Mouse (Mus musculus) limb, embryonic 13.5 days (tissue): ENCODE results near the gene 1700034J05Rik. TPM values are rescaled to one million over a fixed set of nuclear protein-coding genes. Genes with fewer than 3 reads are reported as not detected.

Experiments used
- ATAC-seq: fragments of 200-750 bp; cut with Nextera tagmentation; 2 replicates; pipeline ENCODE4 v1.8.0; 2017; ENCODE audit warnings: low read depth, moderate number of reproducible peaks, moderate TSS enrichment; ENCODE audit not compliant: low FRiP score
- H3K27ac ChIP-seq: fragments of 300-500 bp; sonication (generic); 2 replicates; pipeline ENCODE4 v1.5.1; 2015; ENCODE audit warnings: inconsistent platforms, mild to moderate bottlenecking, moderate library complexity
- H3K27me3 ChIP-seq: fragments of 300-500 bp; sonication (generic); 2 replicates; pipeline ENCODE4 v1.6.1; 2015; ENCODE audit warnings: mild to moderate bottlenecking, inconsistent platforms
- H3K36me3 ChIP-seq: fragments of 300-500 bp; sonication (generic); 2 replicates; pipeline ENCODE4 v1.6.1; 2015; ENCODE audit warnings: inconsistent platforms, mild to moderate bottlenecking, moderate library complexity
- H3K4me1 ChIP-seq: fragments of 300-500 bp; sonication (generic); 2 replicates; pipeline ENCODE4 v1.6.1; 2015; ENCODE audit warnings: inconsistent platforms
- H3K4me2 ChIP-seq: fragments of 300-500 bp; sonication (generic); replicated peaks from 2 replicates; pipeline ENCODE4 v1.6.1; 2015; ENCODE audit warnings: inconsistent platforms, mild to moderate bottlenecking, moderate library complexity
- H3K4me3 ChIP-seq: fragments of 300-500 bp; sonication (generic); 2 replicates; pipeline ENCODE4 v1.5.1; 2015; ENCODE audit warnings: moderate library complexity, mild to moderate bottlenecking, inconsistent platforms
- H3K9ac ChIP-seq: fragments of 300-500 bp; sonication (generic); 2 replicates; pipeline ENCODE4 v1.6.1; 2015; ENCODE audit warnings: mild to moderate bottlenecking, inconsistent platforms
- H3K9me3 ChIP-seq: fragments of 300-500 bp; sonication (generic); 2 replicates; pipeline ENCODE4 v1.6.1; 2016; ENCODE audit warnings: inconsistent platforms
- WGBS: fragments of 180-500 bp; shearing (Covaris S2); methylation state at CpG from one replicate; pipeline ENCODE4 v1.1.7; 2015; 5-methylcytosine and 5-hydroxymethylcytosine counted together
- polyA plus RNA-seq: library from polyadenylated mRNA; unstranded; fragments of >200 nt; fragmentation: Nextera tagmentation; extraction: Ambion mirVana; gene quantifications from 2 replicates; pipeline ENCODE4 v1.2.1, GENCODE M21; 2015

1700034J05Rik gene
- polyA plus RNA-seq, 1 experiment from 2014 or later, result 0.18 TPM

DNA sequence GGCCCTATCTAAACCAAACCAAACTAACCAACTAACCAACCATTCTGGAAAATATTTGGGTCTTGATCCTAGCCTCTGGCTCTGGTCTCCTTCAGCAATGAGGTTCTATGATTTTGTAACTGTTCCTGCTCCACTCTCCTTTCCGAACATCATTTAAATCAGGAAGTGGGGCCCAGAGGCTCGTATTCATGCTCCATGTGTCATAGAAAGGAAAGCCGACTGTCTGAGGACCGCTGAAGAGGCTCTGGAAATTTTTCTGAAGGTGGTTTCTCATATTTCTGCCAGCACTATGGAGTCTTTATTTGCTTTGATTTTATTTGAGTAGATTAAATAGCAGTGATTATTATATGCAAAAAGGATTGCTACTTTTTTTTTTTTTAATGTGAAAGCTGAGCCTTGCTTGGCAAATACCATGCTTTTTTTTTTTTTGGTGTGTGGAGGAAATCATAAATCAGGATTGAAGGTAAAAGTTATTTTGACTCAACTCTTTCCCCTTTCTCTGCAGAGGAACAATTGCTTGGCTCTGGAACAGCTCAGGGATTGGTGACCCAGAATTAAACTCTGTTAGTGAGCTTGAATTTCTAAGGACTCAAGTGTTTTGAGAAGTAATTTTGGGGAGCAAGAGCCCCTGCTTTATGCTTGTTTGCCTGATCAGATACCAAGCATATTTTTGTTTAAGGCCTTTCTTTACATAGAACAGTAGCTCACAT lies 40.6 kb downstream of the 1700034J05Rik start:
- no peak overlapping the region for H3K9ac ChIP-seq
- H3K4me3 ChIP-seq, result no peak overlapping the region
- H3K27me3 ChIP-seq, result no peaks in the 10 kb centered on the region
- H3K27ac ChIP-seq, result peak overlapping the region; percentile 82
- peak; percentile 28; the same call in 1 of the 2 replicates for ATAC-seq
- peaks cover 4% of the 10 kb centered on the region for H3K36me3 ChIP-seq
- no peaks in the 10 kb centered on the region for H3K9me3 ChIP-seq
- 14% methylated on average over 4 of the region's 4 CpGs for WGBS
- H3K4me2 ChIP-seq, result no peak overlapping the region
- H3K4me1 ChIP-seq, result peaks cover 48% of the 10 kb centered on the region

- no peaks in the 10 kb centered on the region for H3K9me3 ChIP-seq
- H3K9ac ChIP-seq, result no peak overlapping the region
- peaks cover 4% of the 10 kb centered on the region for H3K36me3 ChIP-seq
- H3K4me1 ChIP-seq, result peaks cover 48% of the 10 kb centered on the region
- H3K27ac ChIP-seq, result peak overlapping the region; percentile 82
- H3K4me2 ChIP-seq, result no peak overlapping the region
- H3K27me3 ChIP-seq, result no peaks in the 10 kb centered on the region
- no peak overlapping the region for H3K4me3 ChIP-seq
- WGBS, result 19% methylated on average over 3 of the region's 3 CpGs
- 0 out of 2 replicates have a peak, but pooled peaks have one; percentile 3 for ATAC-seq
These were observed 41.3 kb downstream of the 1700034J05Rik start for GRCm38 (mm10) chr6:146912835-146913488.

GRCm38 (mm10) chr6:146910801-146911200 lies 43.4 kb downstream of the 1700034J05Rik start:
- WGBS, result 86% methylated on average over 2 of the region's 2 CpGs
- H3K27me3 ChIP-seq, result no peaks in the 10 kb centered on the region
- no peak overlapping the region for H3K4me2 ChIP-seq
- no peaks in the 10 kb centered on the region for H3K9me3 ChIP-seq
- no peak for ATAC-seq
- H3K4me1 ChIP-seq, result peaks cover 52% of the 10 kb centered on the region
- H3K4me3 ChIP-seq, result no peak overlapping the region
- H3K36me3 ChIP-seq, result peaks cover 4% of the 10 kb centered on the region
- H3K27ac ChIP-seq, result no peak overlapping the region
- no peak overlapping the region for H3K9ac ChIP-seq

DNA sequence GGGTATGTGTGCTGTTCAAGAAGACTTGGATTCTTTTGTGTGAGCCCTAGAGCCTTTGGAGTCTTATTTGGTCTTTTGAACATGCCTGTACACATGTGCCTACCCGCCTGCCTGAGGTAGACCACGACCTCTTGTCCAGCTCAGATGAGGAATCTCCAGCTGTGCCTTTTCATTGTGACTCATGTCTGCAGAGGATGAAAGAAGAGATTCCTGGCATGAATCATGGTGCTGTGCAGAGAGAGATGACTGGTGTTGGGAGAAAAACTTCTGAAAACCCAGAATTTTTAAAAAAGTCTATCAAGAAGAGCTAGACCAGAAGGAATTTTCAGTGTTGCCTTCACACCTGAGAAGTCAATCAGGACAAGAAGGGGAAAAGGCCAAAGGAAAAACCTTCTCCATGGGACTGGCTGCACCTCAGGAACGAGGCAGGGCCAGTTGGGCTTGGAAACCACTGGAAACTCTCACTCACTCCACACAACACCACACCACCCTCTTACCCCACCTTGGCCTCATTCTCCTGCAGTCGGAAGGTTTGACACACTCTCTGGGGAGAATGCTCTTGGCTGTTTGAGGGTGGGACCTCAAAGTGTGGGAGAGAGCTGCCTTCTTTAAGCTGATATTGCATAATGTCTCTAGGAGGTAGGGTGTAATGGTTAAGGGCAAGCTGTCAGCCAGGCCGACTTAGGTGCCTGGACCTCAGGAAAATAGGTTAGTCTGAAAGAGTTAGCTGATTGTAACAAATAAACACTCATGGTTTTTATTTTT lies 44.3 kb downstream of the 1700034J05Rik start:
- no peak for ATAC-seq
- 76% methylated on average over 5 of the region's 5 CpGs for WGBS

DNA sequence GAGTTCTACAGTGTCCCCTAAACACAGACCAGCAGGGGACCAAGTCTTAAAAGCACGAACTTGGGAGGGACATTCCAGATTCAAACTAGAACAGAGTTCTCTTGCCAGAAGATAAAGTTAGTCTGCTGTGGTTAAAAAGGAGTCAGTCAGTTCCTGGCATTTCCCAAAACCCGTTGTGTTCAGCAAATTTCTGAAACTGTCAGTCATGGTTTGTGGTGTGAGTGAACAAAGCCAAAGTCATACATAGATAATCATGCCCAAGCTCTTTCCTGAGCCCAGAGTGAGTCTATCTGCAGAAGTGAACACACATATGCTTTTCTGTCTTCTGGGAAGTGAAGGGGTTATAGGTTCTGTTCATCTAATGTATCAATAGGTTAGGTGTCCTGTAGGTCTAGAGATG lies 45.4 kb downstream of the 1700034J05Rik start:
- no peaks in the 10 kb centered on the region for H3K27me3 ChIP-seq
- no peak for ATAC-seq
- peaks cover 4% of the 10 kb centered on the region for H3K36me3 ChIP-seq
- WGBS, result 73% methylated on average over 2 of the region's 2 CpGs
- no peaks in the 10 kb centered on the region for H3K9me3 ChIP-seq
- H3K4me1 ChIP-seq, result peaks cover 42% of the 10 kb centered on the region
- no peak overlapping the region for H3K9ac ChIP-seq
- H3K4me2 ChIP-seq, result no peak overlapping the region
- no peak overlapping the region for H3K27ac ChIP-seq
- H3K4me3 ChIP-seq, result no peak overlapping the region

More for the DNA sequence above, 44.3 kb downstream of the 1700034J05Rik start:
- H3K27me3 ChIP-seq, result no peaks in the 10 kb centered on the region
- no peak overlapping the region for H3K9ac ChIP-seq
- H3K9me3 ChIP-seq, result no peaks in the 10 kb centered on the region
- peaks cover 49% of the 10 kb centered on the region for H3K4me1 ChIP-seq
- no peak overlapping the region for H3K4me2 ChIP-seq
- H3K36me3 ChIP-seq, result peaks cover 4% of the 10 kb centered on the region
- H3K27ac ChIP-seq, result no peak overlapping the region
- H3K4me3 ChIP-seq, result no peak overlapping the region

DNA sequence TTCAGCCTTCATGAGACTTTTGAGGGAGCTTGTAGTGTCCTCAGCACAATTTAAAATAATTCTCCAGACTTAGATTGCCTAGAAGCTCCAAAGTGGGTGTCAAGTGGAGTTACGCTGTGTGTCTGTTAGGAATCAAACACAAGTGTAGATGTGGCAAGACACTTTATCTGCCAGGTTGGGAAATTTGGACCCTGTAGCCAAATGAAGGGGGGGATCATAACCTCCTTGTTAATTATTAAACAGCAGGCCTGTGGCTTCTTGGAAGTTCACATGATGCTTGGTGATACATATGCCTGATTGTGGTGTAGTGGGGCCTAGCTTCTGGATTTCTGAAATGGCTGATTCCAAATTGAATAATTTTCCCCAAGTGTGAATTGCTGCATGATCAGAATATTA lies 46.4 kb downstream of the 1700034J05Rik start:
- Histone ChIP-seq H3K9ac (no peak overlapping the region), H3K36me3 (peaks cover 4% of the 10 kb centered on the region), H3K4me2 (no peak overlapping the region), H3K27me3 (no peaks in the 10 kb centered on the region), H3K4me1 (peaks cover 32% of the 10 kb centered on the region), H3K27ac (no peak overlapping the region), H3K9me3 (no peaks in the 10 kb centered on the region), H3K4me3 (no peak overlapping the region)
- WGBS, result 96% methylated on average over 1 of the region's 1 CpGs
- ATAC-seq, result no peak

GRCm38 (mm10) chr6:146907061-146907794 lies 47.0 kb downstream of the 1700034J05Rik start:
- H3K4me1 ChIP-seq, result peaks cover 27% of the 10 kb centered on the region
- H3K4me2 ChIP-seq, result no peak overlapping the region
- no peaks in the 10 kb centered on the region for H3K27me3 ChIP-seq
- no peak overlapping the region for H3K9ac ChIP-seq
- ATAC-seq, result no peak
- H3K9me3 ChIP-seq, result no peaks in the 10 kb centered on the region
- no peak overlapping the region for H3K27ac ChIP-seq
- peaks cover 4% of the 10 kb centered on the region for H3K36me3 ChIP-seq
- WGBS, result 85% methylated on average over 5 of the region's 5 CpGs
- no peak overlapping the region for H3K4me3 ChIP-seq

GRCm38 (mm10) chr6:146906000-146906786 lies 48.0 kb downstream of the 1700034J05Rik start:
- no peak for ATAC-seq
- Histone ChIP-seq H3K9me3 (no peaks in the 10 kb centered on the region), H3K27ac (no peak overlapping the region), H3K4me2 (no peak overlapping the region), H3K9ac (no peak overlapping the region), H3K4me1 (peaks cover 17% of the 10 kb centered on the region; the same call in 1 of the 2 replicates), H3K27me3 (no peaks in the 10 kb centered on the region), H3K36me3 (peaks cover 8% of the 10 kb centered on the region), H3K4me3 (no peak overlapping the region)
- 71% methylated on average over 3 of the region's 3 CpGs for WGBS

GRCm38 (mm10) chr6:146904707-146905106 lies 49.5 kb downstream of the 1700034J05Rik start:
- 89% methylated on average over 3 of the region's 3 CpGs for WGBS

GRCm38 (mm10) chr6:146903632-146904031 lies 50.6 kb downstream of the 1700034J05Rik start:
- Histone ChIP-seq H3K4me3 (no peak overlapping the region), H3K4me2 (no peak overlapping the region), H3K4me1 (peaks cover 12% of the 10 kb centered on the region), H3K9me3 (no peaks in the 10 kb centered on the region), H3K36me3 (peaks cover 9% of the 10 kb centered on the region; the same call in 1 of the 2 replicates), H3K27ac (no peak overlapping the region), H3K9ac (no peak overlapping the region), H3K27me3 (no peaks in the 10 kb centered on the region)
- WGBS, result 91% methylated on average over 2 of the region's 2 CpGs
- no peak for ATAC-seq

More at GRCm38 (mm10) chr6:146904707-146905106, 49.5 kb downstream of the 1700034J05Rik start:
- H3K27me3 ChIP-seq, result no peaks in the 10 kb centered on the region
- H3K9me3 ChIP-seq, result no peaks in the 10 kb centered on the region
- H3K27ac ChIP-seq, result no peak overlapping the region
- no peak overlapping the region for H3K4me2 ChIP-seq
- no peak for ATAC-seq
- no peak overlapping the region for H3K4me3 ChIP-seq
- peaks cover 9% of the 10 kb centered on the region; the same call in 1 of the 2 replicates for H3K36me3 ChIP-seq
- no peak overlapping the region for H3K9ac ChIP-seq
- H3K4me1 ChIP-seq, result peaks cover 11% of the 10 kb centered on the region; the same call in 1 of the 2 replicates

- no peak for ATAC-seq
- Histone ChIP-seq H3K27ac (no peak overlapping the region), H3K27me3 (no peaks in the 10 kb centered on the region), H3K9ac (no peak overlapping the region), H3K9me3 (no peaks in the 10 kb centered on the region), H3K4me2 (no peak overlapping the region), H3K4me1 (peaks cover 15% of the 10 kb centered on the region), H3K36me3 (peaks cover 9% of the 10 kb centered on the region; the same call in 1 of the 2 replicates), H3K4me3 (no peak overlapping the region)
- 92% methylated on average over 4 of the region's 4 CpGs for WGBS
These were observed 52.3 kb downstream of the 1700034J05Rik start for GRCm38 (mm10) chr6:146901929-146902328.
